Mouse (Mus musculus): ENCODE results near the gene Herpud1. TPM values are rescaled to one million over a fixed set of nuclear protein-coding genes. Genes with fewer than 3 reads are reported as not detected.
"Not testable (repeated sequence)": the region's sequence is repeated elsewhere in the genome, so short reads cannot be mapped to it uniquely, and the experiment has no call there.

The Herpud1 gene
- total and polyA plus RNA-seq, 3 experiments, result 124 to 257 (median 206) TPM

DNA sequence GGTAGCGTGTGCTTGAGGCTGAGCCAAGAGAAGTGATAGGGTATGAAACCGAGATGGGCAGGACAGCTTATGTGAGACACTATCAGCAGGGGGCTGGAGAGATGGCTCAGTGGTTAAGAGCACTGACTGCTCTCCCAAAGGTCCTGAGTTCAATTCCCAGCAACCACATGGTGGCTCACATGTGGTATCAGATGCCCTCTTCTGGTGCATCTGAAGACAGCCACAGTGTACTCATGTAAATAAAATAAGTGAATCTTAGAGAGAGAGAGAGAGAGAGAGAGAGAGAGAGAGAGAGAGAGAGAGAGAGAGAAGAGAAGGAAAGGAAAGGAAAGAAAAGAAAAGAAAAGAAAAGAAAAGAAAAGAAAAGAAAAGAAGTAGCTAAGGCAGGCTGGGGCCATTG, 13.7 kb downstream of the Herpud1 start:
- dilution Hi-C loops (cut with MboI; ENCODE audit: extremely low pct_ligation_motif_present, extremely low pct_unique_long_range_greater_than_20kb, low sequenced_read_pairs); H3K27me3 ChIP-seq (replicated peaks); H3K9me3 ChIP-seq (replicated peaks; ENCODE audit: low read length); H3K79me2 ChIP-seq (replicated peaks; ENCODE audit: control insufficient read depth, extremely low read depth, insufficient read depth, poor library complexity, severe bottlenecking); H3K4me2 ChIP-seq (ENCODE audit: insufficient read depth, low read depth, poor library complexity, severe bottlenecking); H3K4me3 ChIP-seq (replicated peaks in 1 of 3; ENCODE audit: low read depth in 2 of 3, low read length in 2 of 3, poor library complexity in 1 of 3); DNase-seq (ENCODE audit: extremely low read depth); H3K9ac ChIP-seq (ENCODE audit: insufficient read depth, low read depth); H3K27ac ChIP-seq (ENCODE audit: insufficient read depth, low read depth): not testable (repeated sequence)
- in situ Hi-C loops (cut with MboI; ENCODE audit: low pct_ligation_motif_present, low pct_unique_long_range_greater_than_20kb, low sequenced_read_pairs), result loop anchor here (5.0 kb wide), 1 partner anchor 63 kb away; no protein-coding TSS in a partner anchor
- TF ChIP-seq SMC3 (IDR thresholded peaks at IDR 0.05; ENCODE audit: low read depth, low read length) (peak; percentile 60), RAD21 (IDR thresholded peaks at IDR 0.05; ENCODE audit: low read depth, low read length) (peak; percentile 38), CTCF (conservative IDR thresholded peaks at IDR 0.05 in 1 of 2, IDR thresholded peaks at IDR 0.05 in 1 of 2; ENCODE audit: low read depth in 2 of 2, low read length in 2 of 2) (peak in 1 of 2 experiments; percentile 57; a peak in 2 of 4 replicates)
- peaks cover 0 to 19% of the 10 kb centered on the region in 2 experiments; a peak in 1 of 4 replicates for H3K4me1 ChIP-seq (ENCODE audit: control insufficient read depth in 1 of 2, insufficient read depth in 2 of 2)
- peaks cover 49 to 80% of the 10 kb centered on the region in 2 experiments for H3K36me3 ChIP-seq (replicated peaks in 1 of 2; ENCODE audit: control insufficient read depth in 1 of 2, insufficient read depth in 1 of 2, low read length in 1 of 2)

DNA sequence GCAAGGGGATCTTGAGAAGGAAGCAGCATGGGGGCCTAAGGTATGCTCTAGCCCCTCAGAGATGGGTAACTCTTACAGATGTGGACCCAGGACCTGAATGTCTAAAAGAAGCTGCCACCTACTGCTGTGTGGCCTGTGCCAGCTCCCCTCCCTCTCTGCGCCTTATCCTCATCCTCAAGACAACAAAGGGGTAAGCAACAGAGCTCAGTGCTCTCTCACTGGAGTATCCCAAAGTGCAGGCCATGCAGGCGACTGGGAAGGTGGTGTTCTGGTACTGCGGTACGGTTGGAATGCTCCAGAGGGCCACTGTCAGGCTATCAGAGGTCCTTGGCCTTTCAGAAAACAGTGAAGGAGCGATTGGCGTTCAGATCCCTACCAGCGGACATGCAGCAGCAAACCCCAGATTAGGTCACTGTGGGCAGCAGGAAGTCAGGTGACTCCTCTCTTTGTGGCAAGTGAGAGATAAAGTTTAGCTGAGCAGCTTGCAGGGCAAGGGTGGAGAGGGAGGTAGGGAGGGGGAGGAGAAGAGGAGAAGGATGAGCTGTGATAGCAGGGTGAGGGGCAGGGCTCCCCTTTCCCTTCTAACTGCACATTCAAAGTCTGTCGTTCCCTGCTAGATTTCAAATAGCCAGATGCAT, 22.3 kb downstream of the Herpud1 start:
- no peak for DNase-seq (ENCODE audit: extremely low read depth)
- H3K79me2 ChIP-seq (replicated peaks; ENCODE audit: control insufficient read depth, extremely low read depth, insufficient read depth, poor library complexity, severe bottlenecking), result no peaks in the 10 kb centered on the region
- in situ Hi-C loops (cut with MboI; ENCODE audit: low pct_ligation_motif_present, low pct_unique_long_range_greater_than_20kb, low sequenced_read_pairs) (no loop called here), dilution Hi-C loops (cut with MboI; ENCODE audit: extremely low pct_ligation_motif_present, extremely low pct_unique_long_range_greater_than_20kb, low sequenced_read_pairs) (no loop called here)
- H3K4me1 ChIP-seq (ENCODE audit: control insufficient read depth in 1 of 2, insufficient read depth in 2 of 2), result peaks cover 3 to 5% of the 10 kb centered on the region in 2 experiments; a peak in 2 of 4 replicates
- no peaks in the 10 kb centered on the region for H3K9me3 ChIP-seq (replicated peaks; ENCODE audit: low read length)
- TF ChIP-seq ETS1 (conservative IDR thresholded peaks at IDR 0.05; ENCODE audit: low read depth, low read length) (no peak), CTCF (conservative IDR thresholded peaks at IDR 0.05 in 1 of 2, IDR thresholded peaks at IDR 0.05 in 1 of 2; ENCODE audit: low read depth in 2 of 2, low read length in 2 of 2) (no peak), TBP (conservative IDR thresholded peaks at IDR 0.05; ENCODE audit: low read depth, low read length) (no peak), JUND (conservative IDR thresholded peaks at IDR 0.05; ENCODE audit: low read depth, low read length) (no peak), ZMIZ1 (IDR thresholded peaks at IDR 0.05; ENCODE audit: low read depth, low read length) (no peak), EP300 (IDR thresholded peaks at IDR 0.05; ENCODE audit: low read length) (no peak), RCOR1 (conservative IDR thresholded peaks at IDR 0.05; ENCODE audit: low read depth, low read length) (no peak), BHLHE40 (IDR thresholded peaks at IDR 0.05; ENCODE audit: low read depth, low read length) (no peak), USF2 (conservative IDR thresholded peaks at IDR 0.05; ENCODE audit: low read depth, low read length) (no peak), MYC (IDR thresholded peaks at IDR 0.05; ENCODE audit: low read depth, low read length) (no peak), ZC3H11A (IDR thresholded peaks at IDR 0.05; ENCODE audit: low read depth, low read length) (no peak)
- no peak overlapping the region for H3K4me3 ChIP-seq (replicated peaks in 1 of 3; ENCODE audit: low read depth in 2 of 3, low read length in 2 of 3, poor library complexity in 1 of 3)
- no peaks in the 10 kb centered on the region for H3K27me3 ChIP-seq (replicated peaks)
- H3K9ac ChIP-seq (ENCODE audit: insufficient read depth, low read depth), result no peak overlapping the region
- no peak overlapping the region for H3K27ac ChIP-seq (ENCODE audit: insufficient read depth, low read depth)
- peaks cover 0 to 5% of the 10 kb centered on the region in 2 experiments for H3K36me3 ChIP-seq (replicated peaks in 1 of 2; ENCODE audit: control insufficient read depth in 1 of 2, insufficient read depth in 1 of 2, low read length in 1 of 2)
- H3K4me2 ChIP-seq (ENCODE audit: insufficient read depth, low read depth, poor library complexity, severe bottlenecking), result no peak overlapping the region
